Comparison of ENCODE assay signal across 16 mouse cellular contexts in genomic region chr6:50961592-50961991, GRCm38 (mm10).
"Had no signal": no experiment of that assay in that cellular context is flagged by ENCODE, and none has a peak within 500 bp of the region (broad histone marks: within the 10 kb centered on the region; RNA-seq: fewer than 3 reads in every experiment).

No protein-coding gene starts in this region.

- ATAC-seq: lung, postnatal 0 days had no signal

- H3K9me3 ChIP-seq: limb, embryonic 10.5 days; liver, embryonic 15.5 days; neural tube, embryonic 15.5 days had no signal

- H3K36me3 ChIP-seq: limb, embryonic 10.5 days; liver, embryonic 15.5 days; neural tube, embryonic 15.5 days had no signal

- H3K27ac ChIP-seq: kidney, postnatal 0 days; left cerebral cortex, adult 2 months; liver, embryonic 15.5 days; neural tube, embryonic 15.5 days had no signal

- H3K27me3 ChIP-seq: liver, embryonic 15.5 days; neural tube, embryonic 15.5 days had no signal

- H3K4me3 ChIP-seq: left cerebral cortex, adult 2 months; limb, embryonic 10.5 days; liver, embryonic 15.5 days; myocyte; neural tube, embryonic 15.5 days had no signal

- H3K4me1 ChIP-seq: liver, embryonic 15.5 days; neural tube, embryonic 15.5 days had no signal

- DNase-seq: kidney, adult 9 months; kidney, postnatal 36 days; lung, adult 2 months; lung, postnatal 36 days; right cerebral cortex, adult 18-20 months; right cerebral cortex, postnatal 25 days; thymus, postnatal 4 days had no signal

- H3K9ac ChIP-seq: liver, embryonic 15.5 days; neural tube, embryonic 15.5 days had no signal

- H3K4me2 ChIP-seq: liver, embryonic 11.5 days; liver, embryonic 15.5 days; midbrain, embryonic 11.5 days; neural tube, embryonic 15.5 days had no signal
